Mouse (Mus musculus) C2C12 (cell line): ENCODE results near the gene Dhrs7b. TPM values are rescaled to one million over a fixed set of nuclear protein-coding genes. Genes with fewer than 3 reads are reported as not detected.
"Not testable (repeated sequence)": the region's sequence is repeated elsewhere in the genome, so short reads cannot be mapped to it uniquely, and the experiment has no call there.

Experiments
- H3K27me3 ChIP-seq: one replicate; pipeline ENCODE4 v1.6.1; 2011; ENCODE audit not compliant: control insufficient read depth, insufficient read depth, insufficient read length
- H3K36me3 ChIP-seq: one replicate; pipeline ENCODE4 v1.6.1; 2011; ENCODE audit not compliant: control insufficient read depth, insufficient read depth
- H3K4me3 ChIP-seq: one replicate; pipeline ENCODE4 v1.5.1; 2011; ENCODE audit warnings: mild to moderate bottlenecking, control low read depth; ENCODE audit not compliant: poor library complexity, insufficient read depth, severe bottlenecking
- H3K79me2 ChIP-seq: one replicate; pipeline ENCODE4 v1.6.1; 2011; ENCODE audit not compliant: control insufficient read depth, insufficient read depth
- H3K79me3 ChIP-seq: one replicate; pipeline ENCODE4 v1.6.1; 2011; ENCODE audit warnings: low read depth, control low read depth
- H3ac ChIP-seq: one replicate; pipeline ENCODE3; 2011; ENCODE audit warnings: low read depth; ENCODE audit not compliant: control insufficient read depth, insufficient read length
- CEBPB ChIP-seq: IDR thresholded peaks from one replicate; pipeline ENCODE4 v1.6.1; 2011; ENCODE audit warnings: low read depth, mild to moderate bottlenecking, control low read depth, moderate library complexity
- CTCF ChIP-seq: IDR thresholded peaks from one replicate; pipeline ENCODE4 v1.5.1; 2011; ENCODE audit not compliant: control insufficient read depth, insufficient read depth, insufficient read length
- FOSL1 ChIP-seq: IDR thresholded peaks from one replicate; pipeline ENCODE4 v1.8.0; 2011; ENCODE audit warnings: mild to moderate bottlenecking, low read length; ENCODE audit not compliant: poor library complexity, insufficient read depth, severe bottlenecking
- MAX ChIP-seq: IDR thresholded peaks from one replicate; pipeline ENCODE4 v1.6.1; 2011; ENCODE audit warnings: mild to moderate bottlenecking, control low read depth
- MYOD1 ChIP-seq: IDR thresholded peaks from one replicate; pipeline ENCODE4 v1.6.1; 2011; ENCODE audit warnings: low read depth; ENCODE audit not compliant: control insufficient read depth, insufficient read length
- MYOG ChIP-seq: IDR thresholded peaks from one replicate; pipeline ENCODE4 v1.6.1; 2011; ENCODE audit not compliant: control insufficient read depth, insufficient read length; ENCODE audit errors: extremely low read depth
- USF1 ChIP-seq: IDR thresholded peaks from one replicate; pipeline ENCODE4 v1.6.1; 2011; ENCODE audit warnings: low read depth, mild to moderate bottlenecking, control low read depth, moderate library complexity
- polyA plus RNA-seq: library from polyadenylated mRNA; unstranded; fragments of >200 nt; fragmentation: generic; extraction: Trizol; gene quantifications from one replicate; pipeline ENCODE4 v1.2.1, GENCODE M21; 2012; ENCODE audit warnings: missing spikeins

Dhrs7b gene
- polyA plus RNA-seq, 1 experiment: 46.4 TPM

DNA sequence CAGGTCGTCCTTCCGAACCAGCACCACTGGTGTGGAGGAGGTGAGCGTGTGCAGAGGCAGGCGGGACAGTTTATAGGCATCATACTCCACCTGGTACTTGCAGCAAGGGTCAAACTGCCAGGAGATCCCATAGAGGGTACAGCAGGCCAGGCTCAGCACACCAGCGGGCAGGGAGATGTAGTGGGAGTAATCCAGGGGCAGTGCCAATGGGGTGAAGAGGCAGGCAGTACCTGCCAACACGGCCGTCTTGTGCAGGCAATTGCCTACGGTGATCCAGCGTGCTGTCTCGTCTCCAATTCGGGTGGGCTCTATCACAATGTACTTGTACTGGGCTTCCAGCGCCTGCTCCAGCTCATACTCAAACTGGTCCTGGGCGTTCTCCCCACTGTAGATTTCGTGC is 34.5 kb downstream of the Dhrs7b start:
- Histone ChIP-seq H3K27me3 (no peaks in the 10 kb centered on the region), H3ac (no peak overlapping the region), H3K36me3 (peaks cover 48% of the 10 kb centered on the region), H3K79me3 (peaks cover 66% of the 10 kb centered on the region), H3K4me3 (no peak overlapping the region), H3K79me2 (peaks cover 83% of the 10 kb centered on the region)
- TF ChIP-seq CTCF: no peak
- TF ChIP-seq MAX: no peak
- no peak for TF ChIP-seq USF1
- TF ChIP-seq MYOG: no peak
- TF ChIP-seq MYOD1: no peak
- no peak for TF ChIP-seq CEBPB
- no peak for TF ChIP-seq FOSL1

DNA sequence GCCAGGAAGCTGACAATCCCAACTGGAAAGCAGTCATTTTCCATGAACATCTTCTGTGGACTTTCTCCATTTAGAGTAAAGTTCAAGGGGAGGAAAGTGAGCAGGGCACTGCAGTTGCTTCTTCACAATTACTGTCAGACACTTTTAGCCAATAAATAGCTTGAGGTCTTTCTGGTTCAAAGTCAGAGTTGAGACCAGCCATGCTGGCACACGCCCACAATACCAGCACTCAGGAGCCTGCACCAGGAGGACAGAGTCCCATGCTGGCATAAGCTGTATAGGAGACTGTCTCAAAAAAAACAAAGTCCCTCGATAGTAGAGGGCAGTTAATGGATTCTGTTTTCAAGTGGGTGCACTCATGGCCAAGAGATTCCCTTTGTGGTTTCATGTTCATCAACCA is 35.6 kb downstream of the Dhrs7b start:
- no peak overlapping the region for H3K4me3 ChIP-seq
- peaks cover 94% of the 10 kb centered on the region for H3K79me2 ChIP-seq
- H3K36me3 ChIP-seq: peaks cover 46% of the 10 kb centered on the region
- H3K79me3 ChIP-seq: peaks cover 77% of the 10 kb centered on the region
- H3K27me3 ChIP-seq: no peaks in the 10 kb centered on the region
- no peak overlapping the region for H3ac ChIP-seq
- TF ChIP-seq FOSL1 (no peak), CTCF (no peak), CEBPB (no peak), MYOD1 (no peak), MYOG (no peak), USF1 (no peak)

DNA sequence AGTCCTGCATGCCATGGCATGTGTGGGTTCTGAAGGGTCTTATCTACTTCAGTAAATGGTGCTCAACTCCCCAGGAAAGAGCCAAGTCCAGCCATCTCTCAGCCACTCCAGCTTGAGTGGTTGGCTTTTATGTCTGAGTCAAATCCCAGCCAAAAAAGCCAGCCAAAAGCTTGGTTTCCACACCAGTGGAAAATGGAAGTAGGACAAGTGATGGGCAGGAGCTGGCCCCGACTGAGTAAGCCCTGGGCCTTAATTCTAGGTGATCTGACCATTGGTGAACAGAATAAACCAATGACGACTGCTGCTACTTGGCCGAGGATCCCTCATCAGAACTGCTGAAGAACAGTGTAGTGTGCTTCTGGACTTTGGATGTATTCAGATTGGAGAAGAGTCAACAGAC is 37.0 kb downstream of the Dhrs7b start:
- no peak for TF ChIP-seq USF1
- no peak for TF ChIP-seq FOSL1
- no peak overlapping the region for H3ac ChIP-seq
- peaks cover 88% of the 10 kb centered on the region for H3K79me3 ChIP-seq
- no peak overlapping the region for H3K4me3 ChIP-seq
- H3K27me3 ChIP-seq: no peaks in the 10 kb centered on the region
- peaks cover 32% of the 10 kb centered on the region for H3K36me3 ChIP-seq
- peaks cover 100% of the 10 kb centered on the region for H3K79me2 ChIP-seq

DNA sequence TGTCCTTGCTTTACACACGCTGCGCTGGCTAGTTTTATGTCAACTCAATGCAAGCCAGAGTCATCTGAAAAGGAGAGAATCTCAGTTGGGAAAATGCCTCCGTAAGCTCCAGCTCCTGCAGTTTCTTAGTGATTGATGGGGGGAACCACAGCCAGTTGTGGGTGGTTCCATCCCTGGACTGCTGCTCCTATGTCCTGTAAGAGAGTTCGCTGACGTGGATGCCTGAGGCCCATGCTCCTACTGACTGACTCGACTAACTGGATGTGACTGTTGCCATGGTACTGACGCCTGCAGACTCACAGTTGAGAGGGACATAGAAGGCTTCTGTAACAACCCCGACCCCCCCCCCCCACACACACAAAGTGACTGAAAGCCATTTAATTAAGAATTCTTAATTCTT is 37.5 kb downstream of the Dhrs7b start:
- peaks cover 30% of the 10 kb centered on the region for H3K36me3 ChIP-seq
- TF ChIP-seq FOSL1 (no peak), MYOD1 (no peak), MYOG (no peak), MAX (no peak), CTCF (no peak), USF1 (no peak), CEBPB (no peak)
- no peak overlapping the region for H3ac ChIP-seq
- H3K27me3 ChIP-seq: no peaks in the 10 kb centered on the region
- H3K4me3 ChIP-seq: no peak overlapping the region
- H3K79me2 ChIP-seq: peaks cover 100% of the 10 kb centered on the region
- peaks cover 90% of the 10 kb centered on the region for H3K79me3 ChIP-seq

DNA sequence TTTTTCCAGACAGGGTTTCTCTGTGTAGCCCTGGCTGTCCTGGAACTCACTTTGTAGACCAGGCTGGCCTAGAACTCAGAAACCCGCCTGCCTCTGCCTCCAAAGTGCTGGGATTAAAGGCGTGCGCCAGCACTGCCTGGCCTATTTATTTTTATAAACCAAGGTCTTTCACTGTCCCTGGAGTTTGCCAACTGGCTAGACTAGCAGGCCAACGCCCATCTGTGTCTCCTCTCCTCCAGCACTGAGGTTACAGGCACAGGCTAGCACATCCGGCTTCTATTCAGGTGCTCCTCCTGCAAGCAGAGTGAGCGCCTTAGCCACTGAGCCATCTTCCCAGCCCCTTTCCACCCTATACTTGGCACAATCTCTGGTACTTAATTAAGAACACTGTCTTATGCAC is 39.0 kb downstream of the Dhrs7b start:
- Histone ChIP-seq H3K79me3 (peaks cover 91% of the 10 kb centered on the region), H3K79me2 (peaks cover 100% of the 10 kb centered on the region), H3K36me3 (peaks cover 22% of the 10 kb centered on the region)
- H3ac ChIP-seq, H3K4me3 ChIP-seq, H3K27me3 ChIP-seq: not testable (repeated sequence)

DNA sequence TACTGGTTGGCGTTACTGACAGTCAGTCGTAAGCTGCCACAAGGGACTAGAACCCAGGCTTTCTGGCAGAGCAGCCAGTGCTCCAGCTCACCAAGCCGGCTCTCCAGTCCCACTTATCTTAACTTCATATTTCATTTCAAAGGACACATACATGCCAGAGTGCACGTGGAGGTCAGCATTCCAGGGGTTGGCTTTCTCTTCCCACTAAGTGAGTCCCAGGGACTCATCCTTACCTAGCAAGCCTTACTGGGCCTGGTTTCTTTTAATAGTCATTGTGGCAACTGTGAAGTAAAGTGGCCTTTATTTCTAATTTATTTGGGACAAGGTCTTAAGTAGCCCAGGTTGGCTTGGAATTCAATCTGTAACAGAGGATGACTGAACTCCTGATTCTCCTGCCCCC is 41.0 kb downstream of the Dhrs7b start:
- peaks cover 91% of the 10 kb centered on the region for H3K79me3 ChIP-seq
- H3K4me3 ChIP-seq: no peak overlapping the region
- TF ChIP-seq FOSL1 (no peak), MAX (no peak), CEBPB (no peak), MYOD1 (no peak)
- peaks cover 22% of the 10 kb centered on the region for H3K36me3 ChIP-seq
- peaks cover 100% of the 10 kb centered on the region for H3K79me2 ChIP-seq
- H3ac ChIP-seq: no peak overlapping the region
- no peaks in the 10 kb centered on the region for H3K27me3 ChIP-seq

DNA sequence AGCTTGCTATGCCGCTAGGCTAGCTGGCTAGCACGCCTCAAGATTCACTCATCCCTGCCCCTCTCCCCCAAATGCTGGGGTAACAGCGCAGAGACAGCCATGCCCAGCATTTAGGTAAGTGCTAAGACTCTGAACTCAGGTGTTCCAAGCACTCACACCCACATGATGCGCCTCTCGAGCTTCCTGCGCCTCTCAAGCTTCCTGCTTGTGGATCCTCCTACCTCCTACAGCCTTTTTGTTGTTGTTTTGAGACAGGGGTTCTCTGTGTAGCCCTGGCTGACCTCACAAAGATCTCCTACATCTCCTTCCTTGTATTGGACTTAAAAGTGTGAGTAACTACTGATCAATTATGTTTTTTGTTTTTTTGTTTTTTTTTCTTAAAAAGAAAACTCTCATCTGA is 42.7 kb downstream of the Dhrs7b start:
- Histone ChIP-seq H3K79me3 (peaks cover 92% of the 10 kb centered on the region), H3K27me3 (no peaks in the 10 kb centered on the region), H3K4me3 (no peak overlapping the region), H3K36me3 (peaks cover 22% of the 10 kb centered on the region), H3K79me2 (peaks cover 100% of the 10 kb centered on the region), H3ac (no peak overlapping the region)
- no peak for TF ChIP-seq USF1
- TF ChIP-seq CEBPB: no peak
- no peak for TF ChIP-seq MYOG
- no peak for TF ChIP-seq MYOD1
- no peak for TF ChIP-seq FOSL1
- TF ChIP-seq CTCF: no peak
